Mouse (Mus musculus) frontal cortex, adult (tissue): Measurements from ENCODE around the gene Trp53i13.

Experiments
- ATAC-seq: cut with Nextera tagmentation; 2 replicates; pipeline ENCODE4 v1.9.2; 2017; ENCODE audit warnings: mild to moderate bottlenecking, moderate library complexity, mixed read lengths; ENCODE audit not compliant: low TSS enrichment

Trp53i13 gene

GRCm38 (mm10) chr11:77508068-77509021 lies 7.4 kb downstream of the Trp53i13 start:
- peak; percentile 71 for ATAC-seq

GRCm38 (mm10) chr11:77507426-77507825 lies 8.4 kb downstream of the Trp53i13 start:
- ATAC-seq, result no peak

GRCm38 (mm10) chr11:77506941-77507340 lies 8.8 kb downstream of the Trp53i13 start:
- no peak for ATAC-seq

DNA sequence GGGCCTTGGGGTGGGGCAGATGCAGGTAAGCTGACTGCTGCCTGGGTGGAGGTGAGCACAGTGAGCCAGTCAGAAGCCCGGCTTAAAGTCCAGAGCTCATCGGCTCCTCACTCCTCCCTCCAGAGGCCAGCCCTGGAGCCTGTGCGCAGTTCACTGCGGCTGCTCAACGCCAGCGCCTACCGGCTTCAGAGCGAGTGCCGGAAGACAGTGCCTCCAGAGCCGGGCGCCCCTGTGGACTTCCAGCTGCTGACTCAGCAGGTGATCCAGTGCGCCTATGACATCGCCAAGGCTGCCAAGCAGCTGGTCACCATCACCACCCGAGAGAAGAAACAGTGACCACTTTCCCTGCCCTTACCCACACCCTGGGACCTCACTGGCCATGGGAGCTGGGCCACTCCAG lies 9.5 kb downstream of the Trp53i13 start:
- no peak for ATAC-seq

DNA sequence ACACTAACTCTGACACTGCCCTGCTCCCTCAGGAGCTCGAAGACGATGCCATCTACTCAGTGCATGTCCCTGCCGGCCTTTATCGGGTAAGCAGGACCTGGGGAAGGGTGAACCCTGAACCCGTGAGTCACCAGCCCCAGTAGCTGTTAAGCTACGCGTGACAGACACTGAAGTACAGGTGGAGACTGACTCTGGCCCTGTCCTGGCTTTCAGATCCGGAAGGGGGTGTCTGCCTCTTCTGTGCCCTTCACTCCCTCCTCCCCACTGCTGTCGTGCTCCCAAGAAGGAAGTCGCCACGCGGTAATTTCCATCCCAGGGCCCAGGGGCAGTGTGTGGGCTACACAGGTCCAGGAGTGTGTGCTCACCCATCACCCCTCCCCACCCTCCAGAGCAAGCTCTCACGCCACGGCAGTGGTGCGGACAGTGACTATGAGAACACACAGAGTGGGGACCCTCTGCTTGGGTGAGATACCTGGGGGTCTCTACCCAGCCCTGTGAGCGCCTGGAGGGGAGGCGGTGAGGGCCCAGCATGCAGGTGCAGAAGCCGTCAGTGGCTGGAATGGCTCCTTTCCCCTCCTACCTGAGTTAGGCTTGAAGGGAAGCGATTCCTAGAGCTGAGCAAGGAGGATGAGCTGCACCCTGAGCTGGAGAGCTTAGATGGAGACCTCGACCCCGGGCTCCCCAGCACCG lies 10.3 kb downstream of the Trp53i13 start:
- ATAC-seq, result no peak

DNA sequence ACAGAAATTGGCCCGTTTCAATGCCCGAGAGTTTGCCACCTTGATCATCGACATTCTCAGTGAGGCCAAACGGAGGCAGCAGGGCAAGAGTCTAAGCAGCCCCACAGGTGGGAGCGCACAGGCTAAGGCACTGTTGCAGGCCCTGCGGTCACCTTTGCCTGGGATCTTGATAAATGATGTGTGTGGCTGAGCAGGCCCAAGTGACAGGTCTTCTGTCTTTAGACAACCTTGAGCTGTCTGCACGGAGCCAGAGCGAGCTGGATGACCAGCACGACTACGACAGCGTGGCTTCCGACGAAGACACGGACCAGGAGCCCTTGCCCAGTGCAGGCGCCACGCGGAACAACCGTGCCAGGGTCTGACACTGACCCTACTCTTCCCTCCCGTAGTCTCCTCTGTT lies 11.4 kb downstream of the Trp53i13 start:
- ATAC-seq, result no peak

DNA sequence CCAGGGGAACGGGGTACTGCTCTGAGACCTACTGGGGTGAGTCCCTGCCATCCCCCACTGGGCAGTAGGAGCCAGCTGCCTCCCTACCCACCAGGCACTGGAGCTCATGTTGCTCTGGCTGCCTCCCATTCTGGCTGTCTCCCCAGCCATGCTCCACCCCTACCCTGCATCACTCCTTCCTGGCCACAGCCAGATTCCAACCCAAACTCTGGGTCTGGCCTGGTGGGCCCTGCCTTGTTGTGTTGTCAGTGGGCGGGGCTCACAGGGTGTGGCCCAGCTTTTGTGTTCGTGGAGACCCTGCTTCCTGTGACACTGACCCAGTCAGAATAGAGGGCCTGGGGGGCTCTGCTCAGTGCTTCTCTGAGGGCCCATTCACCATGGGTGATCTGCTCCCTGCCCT lies 12.3 kb downstream of the Trp53i13 start:
- no peak for ATAC-seq

- ATAC-seq, result no peak
Observed at GRCm38 (mm10) chr11:77502481-77502880, 13.3 kb downstream of the Trp53i13 start.

GRCm38 (mm10) chr11:77501971-77502370 lies 13.8 kb downstream of the Trp53i13 start:
- no peak for ATAC-seq

- peak; percentile 51 for ATAC-seq
Observed at GRCm38 (mm10) chr11:77501392-77501791, 14.4 kb downstream of the Trp53i13 start.

DNA sequence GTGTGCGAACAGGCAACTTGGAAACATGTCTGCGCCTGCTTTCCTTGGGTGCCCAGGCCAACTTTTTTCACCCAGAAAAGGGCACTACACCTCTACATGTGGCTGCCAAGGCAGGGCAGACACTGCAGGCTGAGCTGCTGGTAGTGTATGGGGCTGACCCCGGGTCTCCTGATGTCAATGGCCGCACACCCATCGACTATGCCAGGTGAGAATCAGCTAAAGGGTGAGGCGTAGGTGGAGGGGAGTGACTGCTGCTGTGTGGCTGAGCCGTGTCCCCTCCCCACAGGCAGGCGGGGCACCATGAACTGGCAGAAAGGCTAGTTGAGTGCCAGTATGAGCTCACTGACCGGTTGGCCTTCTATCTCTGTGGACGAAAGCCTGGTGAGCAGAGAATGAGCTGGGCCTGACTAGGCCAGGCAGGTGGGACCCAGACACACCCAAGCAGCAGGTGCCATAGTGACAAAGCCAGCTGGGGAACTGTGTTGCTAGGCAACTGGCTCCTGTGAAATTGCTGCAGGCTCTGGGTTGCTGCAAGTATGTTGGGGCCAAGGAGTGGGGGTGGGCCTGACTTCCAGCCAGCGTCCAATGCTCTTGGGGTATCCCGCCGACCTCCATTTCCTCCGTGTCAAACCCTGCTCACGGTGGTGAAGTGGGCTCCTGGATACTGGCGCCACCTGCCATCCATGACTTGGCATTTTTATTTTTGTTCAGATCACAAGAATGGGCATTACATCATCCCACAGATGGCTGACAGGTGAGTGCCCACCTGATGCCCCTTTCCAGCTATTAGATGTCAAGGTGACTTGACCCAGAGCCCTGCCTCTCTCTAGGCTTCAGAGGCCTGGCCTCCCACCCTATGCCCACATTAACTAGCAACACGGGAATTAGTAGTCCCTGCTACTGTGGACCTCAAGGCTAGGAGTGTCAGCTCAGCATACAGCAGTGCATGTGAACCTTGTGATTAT lies 15.1 kb downstream of the Trp53i13 start:
- no peak for ATAC-seq

- ATAC-seq, result peak; percentile 22; the same call in 1 of the 2 replicates
Observed at GRCm38 (mm10) chr11:77499354-77499753, 16.4 kb downstream of the Trp53i13 start.

DNA sequence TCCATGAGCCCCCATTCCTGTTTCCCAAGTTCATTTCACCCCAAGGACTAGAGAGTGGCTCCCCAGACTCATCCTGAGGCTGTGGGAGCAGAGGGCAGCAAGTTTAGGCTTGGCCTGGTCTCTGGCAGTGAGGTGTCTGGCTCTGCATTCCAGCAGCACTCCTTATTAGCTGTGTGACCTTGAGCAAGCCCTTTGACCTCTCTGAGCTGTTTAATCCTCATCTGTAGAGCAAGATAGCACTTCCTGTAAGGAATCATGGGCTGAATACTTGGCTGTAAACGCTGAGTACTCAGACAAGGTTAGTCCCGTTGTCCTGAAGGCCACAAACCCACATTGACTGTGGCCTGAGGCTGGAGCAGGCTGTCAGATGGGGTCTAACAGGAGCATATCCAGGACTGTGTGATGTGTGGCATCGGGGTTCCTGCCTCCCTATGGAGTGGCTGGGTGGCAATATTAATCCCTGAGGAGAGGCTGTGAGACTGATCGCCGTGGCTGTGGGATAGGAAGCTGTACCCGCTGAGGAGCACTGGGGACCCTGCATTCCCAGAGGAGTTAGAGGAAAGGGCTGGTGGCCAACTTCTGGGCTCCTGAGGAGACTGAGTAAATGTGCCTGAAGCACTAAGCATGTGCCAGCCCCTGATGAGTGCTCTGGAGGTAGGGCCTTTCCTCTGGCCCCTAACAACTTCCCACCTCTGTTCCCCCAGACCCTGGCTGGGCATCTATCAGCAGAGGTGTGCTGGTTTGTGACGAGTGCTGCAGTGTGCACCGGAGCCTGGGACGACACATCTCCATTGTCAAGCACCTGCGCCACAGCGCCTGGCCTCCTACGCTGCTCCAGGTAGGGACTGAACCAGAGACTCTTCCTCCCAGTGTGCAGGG lies 17.3 kb downstream of the Trp53i13 start:
- no peak for ATAC-seq

DNA sequence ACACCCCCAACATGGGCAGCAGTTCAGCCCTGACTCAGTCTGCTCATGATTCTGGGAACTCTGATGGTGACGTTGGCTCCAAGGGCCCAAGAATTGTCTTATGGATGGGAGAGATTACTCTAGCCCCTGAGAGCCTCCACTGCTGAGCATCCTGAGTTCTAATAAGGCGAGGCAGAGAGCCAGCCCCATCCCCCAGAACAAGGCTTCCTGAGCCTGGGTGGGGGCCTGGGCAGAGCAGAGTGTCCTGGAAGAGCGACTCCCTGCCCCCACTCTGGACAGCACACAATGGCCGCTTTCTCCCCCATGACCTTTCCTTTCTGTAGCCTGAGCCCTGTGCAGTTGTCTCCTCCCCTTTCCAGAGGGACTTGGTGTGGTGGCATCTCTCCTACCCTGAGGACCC lies 17.9 kb downstream of the Trp53i13 start:
- no peak for ATAC-seq

- no peak for ATAC-seq
Observed at GRCm38 (mm10) chr11:77497341-77497756, 18.4 kb downstream of the Trp53i13 start.

- no peak for ATAC-seq
Observed at GRCm38 (mm10) chr11:77495507-77495906, 20.3 kb downstream of the Trp53i13 start.

DNA sequence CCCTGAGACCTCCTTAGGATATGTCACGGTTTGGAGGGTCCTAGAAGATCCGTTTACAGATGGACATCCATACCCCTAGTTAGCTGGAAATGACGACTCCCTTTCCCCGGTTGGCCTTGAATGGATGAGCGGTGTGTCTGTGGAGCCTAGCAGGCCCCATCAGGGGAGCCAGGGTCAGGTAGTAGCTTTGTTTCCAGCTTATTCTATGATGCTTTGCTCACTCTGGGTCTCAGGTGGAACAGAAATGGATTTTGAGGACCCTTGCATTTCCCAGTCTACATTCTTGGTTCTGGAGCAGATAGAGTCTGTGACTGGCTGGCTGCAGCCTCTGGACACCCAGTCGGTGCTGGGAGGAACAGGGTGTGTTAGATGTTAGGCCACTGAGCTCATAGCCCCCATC lies 21.0 kb downstream of the Trp53i13 start:
- no peak for ATAC-seq

DNA sequence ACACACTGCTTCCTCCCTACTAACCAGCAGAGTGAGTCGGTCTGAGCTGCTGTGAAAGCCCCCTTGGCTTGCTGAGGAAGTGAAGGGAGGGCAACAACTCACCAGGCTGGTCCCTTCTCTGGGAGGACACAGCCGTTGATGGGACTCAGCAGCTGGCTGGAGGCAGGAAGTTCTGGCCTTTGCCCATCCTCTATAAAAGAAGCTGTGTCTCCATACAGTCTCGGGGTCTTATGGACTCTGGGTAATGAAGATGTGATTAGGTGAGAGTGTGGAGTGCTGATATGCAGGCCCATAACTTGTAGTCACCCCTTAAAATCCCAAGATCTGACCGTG lies 21.5 kb downstream of the Trp53i13 start:
- no peak for ATAC-seq

DNA sequence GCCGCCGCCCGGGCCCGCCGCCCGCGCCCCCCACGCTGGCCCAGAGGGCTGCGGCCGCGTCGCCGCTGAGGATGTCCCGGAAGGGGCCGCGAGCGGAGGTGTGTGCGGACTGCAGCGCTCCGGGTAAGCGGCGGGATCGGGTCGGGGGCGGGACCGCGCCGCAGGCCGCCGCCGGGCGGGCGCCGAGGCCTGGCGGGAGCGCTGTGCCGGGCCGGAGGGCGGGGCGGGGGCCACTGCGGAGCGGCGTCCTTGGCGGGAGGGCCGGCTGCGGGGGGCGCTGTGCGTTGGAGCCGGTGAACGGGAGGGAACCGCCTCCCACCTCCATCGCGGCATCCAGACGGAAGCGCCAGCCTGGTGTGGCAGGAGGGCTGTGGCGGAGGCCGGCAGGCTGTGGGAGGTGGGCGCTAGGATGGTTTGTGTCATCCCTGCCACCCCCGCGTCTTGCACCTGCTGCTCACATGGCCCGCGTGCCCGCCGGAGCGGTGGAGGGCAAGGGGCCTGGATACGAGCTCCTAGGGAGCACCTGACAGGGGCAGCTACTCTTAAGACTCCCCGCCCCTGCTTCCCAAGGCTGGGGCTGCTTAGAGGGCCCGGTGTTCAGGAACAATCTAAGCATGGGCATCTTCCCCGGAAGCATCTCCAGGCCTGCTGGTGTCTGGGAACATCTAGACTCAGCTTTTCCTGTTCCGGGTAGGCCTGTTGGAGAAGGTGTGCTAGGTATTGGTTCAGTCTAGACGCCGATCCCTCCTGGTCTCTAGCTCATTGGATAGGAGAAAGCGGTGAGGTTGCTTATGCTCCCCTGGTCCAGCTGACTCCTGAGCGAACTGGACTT lies 22.1 kb downstream of the Trp53i13 start, which contains the start of gene Git1:
TSS of gene Git1 (plus strand) at position 51 of the 832 bp plus-strand sequence.
- ATAC-seq, result peak; percentile 21

GRCm38 (mm10) chr11:77492911-77493332 lies 22.9 kb downstream of the Trp53i13 start:
- ATAC-seq, result peak; percentile 49
